Mouse (Mus musculus) embryonic facial prominence, embryonic 11.5 days (tissue): ENCODE measurements around the gene Magee2. TPM values are rescaled to one million over a fixed set of nuclear protein-coding genes. Genes with fewer than 3 reads are reported as not detected.
A peak's percentile ranks its signal among the peaks of the same experiment; 100 is the strongest.
"Not testable (repeated sequence)": the region's sequence is repeated elsewhere in the genome, so short reads cannot be mapped to it uniquely, and the experiment has no call there.

Experiments
- ATAC-seq: fragments of 200-750 bp; cut with Nextera tagmentation; replicated peaks from 2 replicates; pipeline ENCODE4 v1.8.0; 2017; ENCODE audit warnings: low read depth; ENCODE audit not compliant: insufficient number of reproducible peaks, low FRiP score, low TSS enrichment
- DNase-seq: peaks from one replicate; pipeline ENCODE4 v3.0.0-alpha.2; 2015; ENCODE audit warnings: low spot score
- H3K27ac ChIP-seq: fragments of 300-500 bp; sonication (generic); replicated peaks from 2 replicates; pipeline ENCODE4 v1.5.1; 2014; ENCODE audit warnings: mild to moderate bottlenecking, low read depth, low read length, control low read depth
- H3K27me3 ChIP-seq: fragments of 300-500 bp; sonication (generic); 2 replicates; pipeline ENCODE4 v1.6.1; 2014; ENCODE audit warnings: mild to moderate bottlenecking, low read length, moderate library complexity, mixed read lengths; ENCODE audit not compliant: control insufficient read depth, insufficient read depth
- H3K36me3 ChIP-seq: fragments of 300-500 bp; sonication (generic); replicated peaks from 2 replicates; pipeline ENCODE4 v1.6.1; 2014; ENCODE audit warnings: low read depth, mild to moderate bottlenecking, low read length, moderate library complexity, mixed read lengths; ENCODE audit not compliant: control insufficient read depth, insufficient read depth
- H3K4me1 ChIP-seq: fragments of 300-500 bp; sonication (generic); 2 replicates; pipeline ENCODE4 v1.6.1; 2014; ENCODE audit warnings: low read length, mixed read lengths; ENCODE audit not compliant: control insufficient read depth, insufficient read depth
- H3K4me2 ChIP-seq: fragments of 300-500 bp; sonication (generic); 2 replicates; pipeline ENCODE4 v1.6.1; 2014; ENCODE audit warnings: low read depth, mild to moderate bottlenecking, control low read depth, low read length, moderate library complexity
- H3K4me3 ChIP-seq: fragments of 300-500 bp; sonication (generic); 2 replicates; pipeline ENCODE4 v1.5.1; 2014; ENCODE audit warnings: low read depth, low read length, control low read depth
- H3K9ac ChIP-seq: fragments of 300-500 bp; sonication (generic); replicated peaks from 2 replicates; pipeline ENCODE4 v1.6.1; 2014; ENCODE audit warnings: mild to moderate bottlenecking, control low read depth, low read length
- H3K9me3 ChIP-seq: fragments of 300-500 bp; sonication (generic); replicated peaks from 2 replicates; pipeline ENCODE4 v1.6.1; 2016; ENCODE audit warnings: mild to moderate bottlenecking, low read length, inconsistent platforms, mixed read lengths; ENCODE audit not compliant: control insufficient read depth
- WGBS: fragments of 180-500 bp; shearing (Covaris S2); extraction: QIAGEN DNeasy Blood & Tissue Kit; methylation state at CpG from one replicate; pipeline ENCODE4 v1.1.7; 2014; 5-methylcytosine and 5-hydroxymethylcytosine counted together
- polyA plus RNA-seq: library from polyadenylated mRNA; unstranded; fragments of >200 nt; fragmentation: Nextera tagmentation; extraction: Ambion mirVana; gene quantifications from 2 replicates; pipeline ENCODE4 v1.2.1, GENCODE M21; 2014

The Magee2 gene
- polyA plus RNA-seq = 5.8 and 6.7 TPM in 2 replicates

DNA sequence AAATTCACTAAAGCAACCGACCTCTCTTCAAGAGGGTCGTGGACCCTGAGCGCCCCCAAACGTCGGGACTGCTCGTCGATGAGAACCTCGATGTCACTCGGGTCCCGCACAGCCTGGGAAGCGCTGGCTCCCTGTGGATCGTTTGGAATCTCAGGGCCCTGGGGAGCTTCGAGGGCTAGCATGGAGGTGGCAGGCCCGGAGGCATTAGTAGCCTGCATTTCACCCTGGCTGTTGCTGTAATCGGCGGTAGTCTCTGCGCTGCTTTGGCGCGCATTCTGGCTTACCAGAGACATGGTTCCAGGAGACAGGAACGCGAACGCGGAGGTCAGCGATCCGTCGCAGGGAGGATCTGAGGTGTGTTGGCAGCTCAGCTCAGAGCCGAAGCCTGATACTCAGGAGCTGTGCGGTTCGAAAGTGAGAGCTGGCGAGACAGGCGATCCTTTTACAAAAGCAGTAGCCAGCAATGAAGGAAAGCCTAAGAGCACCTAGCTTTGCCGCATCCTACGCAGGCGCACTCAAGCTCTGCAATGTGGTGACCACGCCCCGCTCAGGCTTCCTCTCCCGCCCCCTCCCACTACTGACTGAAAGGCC, at the start of gene Magee2:
TSS of gene Magee2 (minus strand) at position 517 of the 591 bp plus-strand sequence.
- no peaks in the 10 kb centered on the region for H3K9me3 ChIP-seq
- H3K4me1 ChIP-seq = no peaks in the 10 kb centered on the region
- peak; percentile 67 for DNase-seq
- H3K27me3 ChIP-seq = no peaks in the 10 kb centered on the region
- peak within 1 kb of the TSS; percentile 48 for H3K4me2 ChIP-seq
- whole genome bisulfite sequencing = 22% methylated on average over 37 of the region's 37 CpGs
- peak within 1 kb of the TSS; percentile 43 for H3K4me3 ChIP-seq
- peak; percentile 81 for ATAC-seq
- no peaks in the 10 kb centered on the region for H3K36me3 ChIP-seq
- peak within 1 kb of the TSS; percentile 62 for H3K9ac ChIP-seq
- no peak within 1 kb of the TSS for H3K27ac ChIP-seq

- Histone ChIP-seq H3K27ac (no peak overlapping the region), H3K4me3 (no peak overlapping the region), H3K36me3 (no peaks in the 10 kb centered on the region), H3K9ac (no peak overlapping the region), H3K4me1 (no peaks in the 10 kb centered on the region), H3K4me2 (no peak overlapping the region; the same call in 1 of the 2 replicates), H3K27me3 (no peaks in the 10 kb centered on the region), H3K9me3 (no peaks in the 10 kb centered on the region)
- WGBS = 33% methylated on average over 9 of the region's 9 CpGs
- ATAC-seq = no peak
- peak; percentile 30 for DNase-seq
Measured at GRCm38 (mm10) chrX:104853610-104854009, 3.5 kb downstream of the Magee2 start.

DNA sequence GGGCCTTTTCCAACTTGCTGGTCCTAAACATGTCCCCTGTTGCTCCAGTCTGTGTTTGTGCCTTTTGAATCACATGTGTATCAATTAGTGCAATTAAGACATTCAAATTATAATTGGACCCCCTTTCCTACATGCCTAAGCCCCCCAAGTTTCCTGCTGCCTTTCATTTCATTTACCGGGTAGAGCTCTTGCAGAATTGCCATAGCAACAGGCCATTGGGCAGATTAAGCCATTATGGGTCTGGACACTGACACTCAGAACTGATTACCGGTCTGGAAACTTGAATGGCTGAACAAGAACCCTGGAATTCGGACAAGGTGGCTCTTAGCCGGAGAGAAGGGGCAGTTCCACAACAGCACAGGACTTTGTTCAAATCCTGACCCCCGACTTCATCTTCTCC, 39.5 kb downstream of the Magee2 start:
- H3K27ac ChIP-seq, H3K4me3 ChIP-seq, ATAC-seq, H3K4me2 ChIP-seq, H3K4me1 ChIP-seq, H3K9me3 ChIP-seq, H3K9ac ChIP-seq, H3K27me3 ChIP-seq, H3K36me3 ChIP-seq, DNase-seq: not testable (repeated sequence)
- 58% methylated on average over 4 of the region's 5 CpGs for WGBS

- ATAC-seq, H3K9ac ChIP-seq, H3K27ac ChIP-seq, H3K27me3 ChIP-seq, H3K4me2 ChIP-seq, DNase-seq, H3K36me3 ChIP-seq, H3K9me3 ChIP-seq, H3K4me3 ChIP-seq, H3K4me1 ChIP-seq: not testable (repeated sequence)
- 88% methylated on average over 1 of the region's 3 CpGs for WGBS
Measured at GRCm38 (mm10) chrX:104816987-104817386, 40.1 kb downstream of the Magee2 start.

DNA sequence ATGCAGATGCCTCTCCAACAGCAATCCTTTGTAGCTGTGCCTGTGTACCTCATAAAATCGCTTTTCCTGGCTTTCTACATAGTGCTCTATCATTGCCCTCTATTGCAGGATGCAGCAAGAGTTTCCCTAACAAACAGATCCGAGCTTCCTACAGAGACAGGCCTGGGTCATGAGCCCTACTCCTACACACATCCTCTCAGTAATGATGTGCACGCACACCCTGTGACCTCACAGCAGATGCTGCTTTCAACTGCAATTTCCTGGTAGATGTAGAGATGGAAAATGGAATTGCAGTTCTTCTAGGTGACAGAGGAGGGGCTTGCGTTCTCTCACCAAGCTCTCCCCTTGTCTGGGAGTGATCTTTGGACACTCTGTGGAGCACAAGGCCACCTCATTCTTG, 43.4 kb downstream of the Magee2 start:
- not testable (repeated sequence) for H3K27ac ChIP-seq, H3K36me3 ChIP-seq, H3K9me3 ChIP-seq, H3K27me3 ChIP-seq, H3K4me2 ChIP-seq, H3K9ac ChIP-seq, H3K4me1 ChIP-seq, H3K4me3 ChIP-seq, DNase-seq, ATAC-seq
- 64% methylated on average over 4 of the region's 4 CpGs for WGBS

Other genes with a start within 250 kb of the Magee2 start
- gene Zdhhc15, start 186.2 kb downstream of the Magee2 start, polyA plus RNA-seq = 18.5 and 18.9 TPM in 2 replicates
- 76.1 and 78.9 TPM in 2 replicates for gene Pbdc1, start 222.5 kb upstream of the Magee2 start, polyA plus RNA-seq